Mouse (Mus musculus) myocyte (in vitro differentiated cells): ENCODE measurements around the gene Rgs16.

ENCODE experiments used
- E2F4 ChIP-seq: IDR thresholded peaks from one replicate; pipeline ENCODE4 v1.6.1; 2011; ENCODE audit warnings: mild to moderate bottlenecking, control low read depth, moderate library complexity; ENCODE audit not compliant: insufficient read depth
- POLR2A ChIP-seq: IDR thresholded peaks from one replicate; pipeline ENCODE4 v1.6.1; 2011; ENCODE audit warnings: low read depth, mild to moderate bottlenecking, control low read depth, moderate library complexity; ENCODE audit not compliant: insufficient read length

DNA sequence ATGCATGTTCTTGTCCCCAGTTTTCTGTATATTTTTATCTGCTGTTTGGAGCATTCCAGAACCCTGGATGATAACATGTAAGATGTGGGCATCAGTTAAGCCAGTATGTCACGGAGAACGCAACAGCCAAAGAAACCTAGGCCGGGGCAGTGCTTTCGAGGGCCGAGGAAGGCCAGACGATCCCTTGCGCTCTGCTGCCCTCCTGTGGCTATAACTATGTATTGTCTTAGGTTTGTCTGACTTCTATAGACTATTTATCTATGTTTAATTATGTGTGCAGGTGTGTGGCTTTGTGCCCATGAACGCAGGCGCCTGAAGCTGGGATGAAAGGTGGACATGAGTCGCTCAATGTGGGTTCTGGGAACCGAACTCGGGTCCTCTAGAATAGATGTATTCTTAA lies 6.6 kb downstream of the Rgs16 start:
- TF ChIP-seq POLR2A (no peak), E2F4 (no peak)
